Mouse (Mus musculus) v-Abl transformed pro-B cells (cell line): ENCODE data around the gene Kdelr1.
"Not testable (repeated sequence)": the region's sequence is repeated elsewhere in the genome, so short reads cannot be mapped to it uniquely, and the experiment has no call there.

Experiments
- in situ Hi-C, 2 experiments: fragments of 400-800 bp; cut with MboI; formaldehyde crosslinking; loops; one replicate each; pipeline ENCODE4 v1.15.1; 2025; ENCODE audit not compliant: unreplicated experiment in 2 of 2

Gene Kdelr1

DNA sequence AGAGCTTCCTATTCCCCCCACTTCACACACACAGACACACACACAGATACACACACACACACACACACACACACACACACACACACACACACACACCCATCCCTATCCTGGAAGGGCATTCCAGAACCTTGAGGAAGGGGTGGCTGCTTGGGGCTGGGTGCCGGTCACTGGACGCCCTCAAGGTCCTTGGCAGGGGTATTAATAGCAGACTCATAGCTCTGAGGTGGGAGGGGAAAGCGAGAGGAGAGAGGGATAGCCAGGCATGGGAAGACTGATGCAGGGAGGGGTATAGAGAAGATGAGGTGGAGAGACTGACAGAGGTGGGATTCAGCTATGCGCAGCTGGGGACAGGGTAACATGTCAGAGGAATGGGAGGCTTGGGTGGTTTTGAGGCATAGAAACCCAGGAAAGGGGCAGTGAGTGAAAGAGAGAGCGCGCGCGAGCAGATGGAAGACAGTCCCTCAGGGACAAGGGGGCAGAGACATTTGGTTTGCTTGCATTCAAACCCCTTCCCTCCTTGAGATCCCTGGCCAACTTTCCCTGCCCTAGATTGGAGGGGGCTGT lies 3.4 kb upstream of the Kdelr1 start:
- in situ Hi-C loops = loop anchor here in 1 of 2 experiments (25.0 kb wide), 1 partner anchor 343 kb away; no protein-coding TSS in a partner anchor

DNA sequence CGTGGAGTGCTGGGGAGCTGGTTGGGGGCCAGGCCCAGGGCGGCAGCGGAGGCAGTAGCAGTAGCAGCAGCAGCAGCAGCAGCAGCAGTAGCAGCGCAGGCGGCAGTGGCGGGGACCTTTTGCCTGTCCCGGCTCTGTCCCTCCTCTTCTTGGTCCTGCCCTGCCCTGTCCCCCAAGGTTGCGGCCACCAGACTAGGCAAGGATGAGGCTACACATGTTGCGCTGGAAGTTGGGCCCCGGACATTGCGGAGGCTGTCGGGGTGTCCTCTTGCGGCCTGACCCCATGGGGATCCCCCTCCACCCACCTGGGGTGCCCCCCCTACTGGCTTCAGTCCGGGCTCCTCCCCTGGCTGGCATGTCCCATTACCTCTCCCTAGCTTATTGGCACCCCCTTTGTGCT lies 2.8 kb upstream of the Kdelr1 start:
- in situ Hi-C loops = loop anchor here (5.0 to 25.0 kb wide), 4 partner anchors 63 to 343 kb away; no protein-coding TSS in a partner anchor

DNA sequence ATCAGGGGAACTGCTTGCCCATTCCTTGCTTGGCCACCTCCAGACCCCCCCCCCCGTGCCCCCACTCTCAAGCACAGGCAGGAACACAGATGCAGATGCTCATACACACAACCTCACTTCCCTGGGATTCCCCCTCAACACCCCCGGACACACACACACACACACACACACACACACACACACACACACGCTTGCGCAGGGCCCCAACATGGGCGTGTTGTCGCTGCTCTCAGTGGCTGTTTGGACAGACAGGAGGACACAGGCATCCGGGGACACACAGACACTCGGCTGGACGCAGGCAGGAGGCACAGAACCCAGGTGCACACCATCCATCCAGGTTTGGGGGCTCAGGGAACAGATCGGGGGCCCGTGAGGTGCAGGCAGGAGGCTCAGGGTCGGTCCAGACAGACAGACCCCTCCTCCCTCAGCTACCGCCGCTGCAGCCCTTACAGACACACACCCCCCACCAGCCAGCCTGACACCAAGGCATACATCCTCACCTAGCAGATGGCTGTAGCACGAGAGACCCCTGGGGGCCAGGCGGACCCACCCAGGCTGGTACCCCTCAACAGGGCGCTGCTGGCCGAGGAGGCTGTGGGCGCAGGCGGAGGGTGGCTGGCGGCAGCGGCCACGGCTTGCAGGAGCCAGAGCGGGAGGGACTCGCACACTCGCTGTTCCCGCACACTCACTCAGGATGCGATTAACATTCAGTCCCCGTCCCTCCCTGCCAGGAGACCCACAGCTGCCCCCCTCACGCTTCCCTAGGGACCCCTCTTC lies 2.1 kb upstream of the Kdelr1 start:
- in situ Hi-C loops = loop anchor here (5.0 to 25.0 kb wide), 4 partner anchors 62 to 342 kb away; no protein-coding TSS in a partner anchor

DNA sequence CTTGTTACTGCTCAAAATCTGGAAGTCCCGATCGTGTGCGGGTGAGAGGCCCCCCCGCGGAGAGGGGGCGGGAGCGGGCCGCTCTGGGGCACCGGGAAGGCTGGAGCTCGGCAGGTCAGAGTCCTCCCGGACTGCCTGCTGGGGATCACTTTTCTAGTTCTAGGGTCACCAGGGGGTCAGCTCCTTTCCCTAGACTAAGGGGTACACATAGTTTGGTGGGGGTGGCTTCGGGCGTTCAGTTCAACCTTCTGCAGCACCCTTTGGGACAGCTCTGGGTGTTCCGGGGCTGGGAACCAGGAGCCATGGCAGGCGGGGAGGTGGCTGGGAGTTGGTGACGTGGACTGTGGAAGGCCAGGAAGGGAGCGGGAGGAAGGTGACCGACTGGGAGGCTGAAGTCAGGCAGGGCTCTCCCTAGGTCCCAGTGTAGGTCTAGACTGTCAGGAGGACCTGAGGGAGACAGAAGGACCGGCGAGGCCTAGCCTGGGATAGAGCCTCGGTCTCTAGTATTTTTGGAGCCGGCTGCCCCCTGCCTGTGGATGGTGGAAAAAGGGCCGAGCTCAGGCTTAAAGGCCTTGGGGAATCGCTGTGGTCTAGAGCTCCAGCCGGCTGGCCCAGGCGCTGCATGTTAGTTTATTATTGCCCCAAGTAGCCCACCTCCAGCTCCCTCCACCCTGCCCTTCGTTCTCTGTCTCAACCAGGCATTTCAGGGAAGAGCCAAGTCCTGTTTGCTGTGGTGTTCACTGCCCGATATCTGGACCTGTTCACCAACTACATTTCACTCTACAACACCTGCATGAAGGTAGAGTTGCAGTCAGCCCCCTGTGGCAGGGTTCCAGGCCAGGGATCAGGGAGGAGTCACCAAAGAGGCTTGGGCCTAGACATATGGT lies 732 bp downstream of the Kdelr1 start:
- in situ Hi-C loops = loop anchor here (5.0 to 25.0 kb wide), 4 partner anchors 59 to 339 kb away; no protein-coding TSS in a partner anchor

DNA sequence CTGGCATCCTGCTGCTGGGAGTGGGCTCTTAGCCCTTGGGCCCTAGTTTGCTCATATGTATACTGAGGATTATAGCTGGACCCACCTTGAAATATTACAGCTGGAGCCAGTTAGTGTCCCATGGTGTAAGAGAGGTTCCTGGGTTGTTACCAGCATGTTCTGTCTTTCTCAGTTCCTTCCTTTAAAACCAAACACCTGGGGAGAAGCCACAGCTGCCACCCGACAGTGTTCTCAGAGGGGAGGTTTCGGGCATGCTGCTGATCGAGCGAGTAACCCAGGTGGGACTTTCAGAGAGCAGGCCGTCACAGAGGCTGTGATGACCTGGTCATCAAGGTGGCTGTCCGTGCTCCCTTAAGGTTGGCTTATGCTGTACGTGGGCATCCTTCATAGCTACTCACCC lies 4.3 kb downstream of the Kdelr1 start:
- in situ Hi-C loops = loop anchor here in 1 of 2 experiments (10.0 kb wide), 1 partner anchor 138 kb away; no protein-coding TSS in a partner anchor

DNA sequence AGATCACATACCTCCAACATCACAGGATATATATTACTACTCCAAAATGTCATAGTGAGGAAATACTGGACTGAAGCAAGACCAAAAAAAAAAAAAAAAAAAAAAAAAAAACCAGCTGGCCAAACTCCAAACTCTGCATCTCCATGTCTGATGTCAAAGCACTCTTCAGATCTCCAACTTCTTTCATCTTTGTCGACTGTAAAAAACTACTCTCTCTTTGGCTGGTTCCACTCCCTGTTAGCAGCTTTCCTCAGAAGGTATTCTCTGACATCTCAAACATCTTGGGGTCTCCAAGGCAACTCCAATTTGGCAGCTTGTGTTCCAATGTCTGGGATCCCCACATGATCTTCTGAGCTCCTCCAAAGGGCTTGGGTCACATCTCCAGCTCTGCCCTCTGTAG lies 5.7 kb downstream of the Kdelr1 start, which contains the start of gene Grin2d:
Grin2d (minus strand) TSS at position 101 of the 400 bp plus-strand sequence.
- in situ Hi-C loops = loop anchor here in 1 of 2 experiments (10.0 kb wide), 1 partner anchor 137 kb away; no protein-coding TSS in a partner anchor

DNA sequence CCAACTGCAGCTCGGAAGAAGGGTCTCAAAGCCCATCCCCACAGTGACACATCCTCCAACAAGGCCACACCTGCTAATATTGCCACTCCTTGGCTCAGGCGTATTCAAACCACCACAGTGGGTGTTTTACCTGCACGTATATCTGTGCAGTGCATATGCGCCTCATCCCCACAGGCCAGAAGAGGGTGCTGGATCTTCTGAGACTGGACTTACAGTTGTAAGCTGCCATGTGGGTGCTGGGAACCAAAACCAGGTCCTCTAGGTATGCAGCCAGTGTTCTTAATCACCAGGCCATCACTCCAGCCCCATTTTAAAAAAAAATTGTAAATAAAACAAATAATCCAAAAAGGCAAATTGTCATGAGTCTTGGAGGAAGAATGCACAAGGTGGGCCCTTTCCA lies 8.0 kb downstream of the Kdelr1 start:
- in situ Hi-C loops = no loop called here

DNA sequence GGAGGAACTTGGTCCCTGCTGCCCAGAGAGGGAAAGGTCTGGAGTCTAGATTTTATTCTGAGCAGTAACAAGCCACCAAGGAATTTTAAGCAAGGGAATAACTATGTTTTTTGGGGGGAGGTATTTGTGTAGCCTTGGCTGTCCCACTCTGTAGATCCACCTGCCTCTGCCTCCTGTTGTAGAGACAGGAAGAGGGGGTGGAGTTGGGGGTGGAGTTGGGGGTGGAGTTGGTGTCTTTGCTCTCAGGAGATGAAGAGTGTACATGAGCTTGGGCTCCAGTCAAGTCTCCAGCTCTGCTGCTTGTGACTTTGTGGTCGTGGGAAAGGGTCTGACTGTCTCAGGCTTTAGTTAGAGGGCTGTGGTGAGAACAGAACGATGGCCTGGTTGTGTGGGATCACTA lies 8.4 kb downstream of the Kdelr1 start:
- in situ Hi-C loops = no loop called here

DNA sequence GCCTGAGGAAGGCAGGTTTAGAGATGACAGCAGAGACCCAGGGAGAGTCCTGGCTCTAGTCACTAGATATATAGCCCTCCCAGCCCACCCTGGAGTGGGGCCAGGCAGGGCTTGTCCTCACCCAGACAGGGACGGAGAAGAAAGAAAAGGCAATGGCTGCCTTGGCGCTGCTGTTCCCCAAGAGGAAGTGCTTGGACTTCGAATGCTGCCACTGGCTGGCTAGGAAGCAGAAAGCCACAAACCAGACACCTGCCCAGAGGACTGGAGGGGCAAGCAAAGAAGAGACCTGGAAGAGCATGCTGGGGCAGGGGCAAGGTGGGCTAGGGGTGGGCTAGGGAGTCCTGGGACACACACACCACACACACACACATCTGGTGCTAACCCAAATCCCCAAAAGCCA lies 14.7 kb downstream of the Kdelr1 start:
- in situ Hi-C loops = no loop called here

DNA sequence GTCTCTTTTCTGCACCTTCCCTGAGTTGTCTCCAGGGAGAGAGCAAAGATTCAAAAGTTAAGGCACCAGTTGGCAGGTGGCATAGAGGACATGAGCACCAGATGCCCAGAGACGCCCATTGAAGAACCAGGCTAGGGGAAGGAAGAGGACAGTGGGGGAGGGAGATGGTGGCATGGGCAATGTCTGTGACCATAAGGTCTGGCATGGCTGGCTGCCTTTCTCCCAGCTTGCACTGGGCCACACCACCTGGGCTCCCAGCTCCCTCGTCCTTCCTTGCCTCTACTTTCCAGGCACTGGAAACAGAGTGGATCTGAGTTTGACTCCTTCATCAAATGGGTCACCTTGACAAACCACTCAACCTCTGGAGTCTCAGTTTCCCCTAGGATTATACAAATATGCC lies 20.1 kb downstream of the Kdelr1 start:
- in situ Hi-C loops = no loop called here

DNA sequence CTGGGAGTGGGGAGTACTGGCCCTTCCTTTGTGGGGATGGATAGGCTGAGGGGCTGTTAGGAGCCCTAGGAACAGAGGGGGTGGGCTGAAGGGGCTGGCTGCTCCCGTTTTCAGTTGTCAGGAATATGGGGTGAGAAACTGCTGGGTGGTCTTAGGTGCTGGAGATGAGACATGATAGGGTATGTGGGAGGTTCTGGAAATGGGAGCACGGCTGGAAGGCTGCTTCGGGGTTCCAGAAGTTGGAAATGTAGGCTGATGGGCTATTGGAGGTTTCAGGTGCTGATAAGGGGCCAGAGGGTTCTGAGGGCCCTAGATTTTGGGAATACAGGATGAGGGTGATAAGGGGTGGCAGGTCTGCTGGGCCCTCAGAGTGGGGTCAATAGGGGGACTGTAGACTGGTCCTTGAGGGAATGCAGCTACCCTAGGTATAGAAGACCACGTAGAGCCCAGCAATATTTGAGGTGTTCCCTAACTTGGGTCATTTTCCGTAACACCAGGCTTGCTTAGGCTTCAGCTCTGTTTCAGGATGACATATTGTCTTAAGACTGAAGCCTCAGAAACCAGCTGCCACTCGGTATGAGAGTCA lies 23.5 kb downstream of the Kdelr1 start:
- in situ Hi-C loops = no loop called here

DNA sequence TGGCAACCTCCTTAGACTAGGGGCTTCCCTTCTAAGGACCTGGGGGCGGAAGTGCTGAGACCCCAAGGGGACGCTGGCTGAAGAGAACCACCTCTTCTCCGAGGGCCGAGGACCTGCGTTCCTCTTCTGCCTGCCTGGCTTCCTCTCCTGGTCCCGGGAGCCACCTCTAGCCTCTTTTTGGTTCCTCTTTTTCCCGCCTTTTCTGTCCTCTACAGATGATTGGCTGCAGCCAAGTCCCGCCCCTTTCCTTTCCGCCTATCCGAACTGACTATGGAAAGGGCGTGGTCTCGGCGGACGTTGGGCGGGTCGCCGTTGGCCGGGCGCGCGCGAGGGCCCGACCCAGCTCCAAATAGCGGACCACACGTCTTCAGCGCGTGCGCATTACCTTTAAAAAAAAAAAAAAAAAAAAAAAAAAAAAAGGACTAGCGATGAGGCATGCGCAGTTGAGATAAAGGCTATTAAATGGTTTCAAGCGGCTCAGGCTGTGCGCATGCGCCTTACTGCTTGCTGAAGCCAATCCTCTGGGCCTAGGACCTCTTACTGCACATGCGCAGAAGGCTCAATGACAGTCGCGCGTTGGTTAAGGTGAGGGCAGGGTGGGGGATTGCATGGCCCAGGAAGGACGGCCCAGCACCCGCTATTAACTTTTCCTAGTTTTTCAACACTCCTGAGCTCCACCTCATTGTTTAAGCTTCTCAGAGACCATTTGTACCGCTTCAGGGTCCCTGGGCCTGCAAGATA lies 24.1 kb downstream of the Kdelr1 start, which contains the start of the genes Syngr4 and Tmem143:
Syngr4 (minus strand) TSS at position 198 of the 741 bp plus-strand sequence.
Tmem143 (plus strand) TSS at position 425 of the 741 bp plus-strand sequence.
- in situ Hi-C loops = no loop called here

DNA sequence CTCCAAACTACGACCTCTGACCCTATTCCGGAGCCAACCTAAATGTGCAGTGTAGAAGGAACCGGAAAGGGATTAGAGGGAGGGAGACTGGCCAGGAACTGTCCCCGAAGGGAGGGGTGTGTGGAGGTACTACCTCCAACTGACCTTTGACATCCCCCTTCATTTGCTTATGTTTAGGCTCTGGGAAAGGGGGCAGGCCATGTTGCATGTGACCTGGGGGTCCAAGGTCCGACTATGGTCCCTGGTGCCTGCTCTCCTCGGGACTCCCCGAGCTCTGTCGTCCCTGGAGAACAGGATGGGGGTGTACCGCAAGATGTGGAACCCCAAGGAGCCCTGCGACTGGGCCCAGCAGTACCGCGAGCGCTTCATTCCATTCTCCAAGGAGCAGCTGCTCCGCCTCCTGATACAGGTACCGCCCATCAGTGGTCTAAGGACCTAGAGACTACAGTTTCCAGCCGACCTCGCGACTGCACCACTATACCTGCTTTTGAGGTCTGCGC lies 24.7 kb downstream of the Kdelr1 start:
- in situ Hi-C loops = no loop called here

DNA sequence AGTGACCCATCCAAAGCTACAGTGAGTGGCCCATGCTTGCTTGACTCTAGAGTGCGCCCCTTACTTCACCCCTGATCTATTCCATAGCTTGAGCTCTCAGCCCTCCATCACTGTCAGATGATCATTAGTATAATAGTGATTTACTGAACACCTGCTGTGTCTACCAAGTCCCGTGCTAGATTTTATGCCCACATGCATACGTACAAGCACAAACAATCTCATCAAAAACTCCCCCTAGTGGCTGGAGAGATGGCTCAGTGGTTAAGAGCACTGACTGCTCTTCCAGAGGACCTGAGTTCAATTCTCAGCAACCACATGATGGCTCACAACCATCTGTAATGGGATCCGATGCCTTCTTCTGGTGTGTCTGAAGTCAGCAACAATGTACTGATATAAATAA lies 25.6 kb downstream of the Kdelr1 start:
- in situ Hi-C loops = not testable (repeated sequence)

DNA sequence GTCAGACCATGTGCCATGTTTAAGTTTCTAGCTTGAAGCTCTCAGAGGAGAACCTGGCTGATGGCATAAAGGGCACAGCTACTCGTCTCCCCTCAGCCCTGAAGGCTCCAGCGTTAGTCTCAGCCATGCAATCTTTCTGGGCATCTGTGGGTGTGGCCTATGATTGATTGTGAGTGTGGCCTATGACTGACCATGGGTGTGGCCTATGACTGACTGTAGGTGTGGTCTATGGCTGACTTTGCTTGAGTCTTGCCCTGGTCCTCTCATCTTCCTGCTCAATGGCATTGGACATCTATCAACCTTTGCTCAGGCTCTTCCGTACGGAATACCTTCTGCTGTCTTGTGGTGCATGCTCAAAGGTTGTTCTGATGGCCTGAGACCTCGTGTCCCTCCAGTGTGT lies 29.0 kb downstream of the Kdelr1 start:
- in situ Hi-C loops = loop anchor here in 1 of 2 experiments (25.0 kb wide), 2 partner anchors 889 to 1364 kb away; partner anchors contain the start of genes Pold1, Rras, Scaf1 and Spib

DNA sequence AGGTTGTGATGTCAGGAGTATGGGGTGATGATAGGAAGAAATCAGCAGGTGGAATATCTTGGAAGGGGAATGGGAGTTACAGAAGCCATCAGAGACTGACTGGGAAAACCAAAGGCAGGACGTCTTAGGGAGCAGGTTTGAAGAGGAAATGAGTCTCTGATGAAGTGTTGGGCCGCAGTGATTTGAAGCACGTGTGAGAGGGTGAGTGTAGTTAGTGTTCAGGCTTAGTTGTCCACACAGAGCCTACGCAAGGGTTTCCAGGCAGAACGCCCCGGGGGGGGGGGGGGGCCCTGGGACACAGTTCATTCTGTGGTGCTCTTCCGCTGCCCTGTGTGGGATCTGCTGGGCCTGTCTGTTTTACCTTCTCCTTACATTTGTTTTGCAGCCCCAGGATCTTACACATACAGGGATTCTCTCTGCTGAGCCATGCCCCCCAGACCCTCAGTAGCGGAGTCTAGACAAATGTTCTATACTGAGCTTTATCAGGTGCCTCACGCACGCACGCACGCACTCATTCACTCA lies 30.0 kb downstream of the Kdelr1 start:
- in situ Hi-C loops = loop anchor here in 1 of 2 experiments (25.0 kb wide), 2 partner anchors 890 to 1365 kb away; partner anchors contain the start of genes Pold1, Rras, Scaf1 and Spib

DNA sequence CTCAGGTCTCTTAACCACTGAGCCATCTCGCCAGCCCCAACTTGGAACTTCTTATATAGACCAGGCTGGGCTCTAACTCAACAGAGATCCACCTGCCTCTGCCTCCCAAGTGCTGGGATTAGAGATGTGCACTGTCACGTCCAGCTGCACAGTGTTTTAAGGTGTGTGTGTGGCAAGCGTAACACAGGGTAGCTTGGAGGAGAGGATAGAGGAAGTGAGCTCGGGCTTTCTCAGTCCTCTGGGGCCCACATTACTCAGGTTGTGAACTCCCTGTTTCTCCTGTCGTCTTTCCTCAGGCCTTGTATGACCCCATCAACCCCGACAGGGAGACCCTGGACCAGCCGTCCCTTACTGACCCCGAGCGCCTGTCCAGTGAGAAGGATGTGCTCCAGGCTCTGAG lies 34.0 kb downstream of the Kdelr1 start:
- in situ Hi-C loops = loop anchor here in 1 of 2 experiments (25.0 kb wide), 2 partner anchors 894 to 1369 kb away; partner anchors contain the start of genes Pold1, Rras, Scaf1 and Spib

DNA sequence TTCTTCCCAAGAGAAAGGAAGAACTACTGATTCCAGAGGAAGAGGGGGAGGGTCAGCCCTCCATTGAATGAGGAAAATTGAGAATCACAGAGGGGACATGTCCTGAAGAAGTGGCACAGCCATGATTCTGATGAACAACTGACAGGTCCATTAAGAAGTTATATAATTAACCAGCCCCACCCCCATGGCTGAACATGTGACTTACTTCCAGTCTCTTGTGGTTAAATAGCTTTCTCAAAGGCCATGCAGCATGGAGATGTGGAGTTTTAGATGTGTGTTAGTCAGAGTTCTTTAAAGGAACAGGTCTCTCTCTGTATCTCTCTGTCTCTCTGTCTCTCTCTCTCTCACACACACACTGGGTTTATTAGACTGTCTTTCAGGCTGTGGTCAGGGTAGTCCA lies 35.8 kb downstream of the Kdelr1 start:
- in situ Hi-C loops = loop anchor here in 1 of 2 experiments (25.0 kb wide), 2 partner anchors 896 to 1371 kb away; partner anchors contain the start of genes Pold1, Rras, Scaf1 and Spib
